Mouse (Mus musculus) lung, postnatal 36 days (tissue): ENCODE results near the gene Mgp.
A peak's percentile ranks its signal among the peaks of the same experiment; 100 is the strongest.
"Not testable (repeated sequence)": the region's sequence is repeated elsewhere in the genome, so short reads cannot be mapped to it uniquely, and the experiment has no call there.

Experiments used
- DNase-seq: peaks from one replicate; pipeline ENCODE4 v3.0.0; 2022; ENCODE audit warnings: mixed read lengths

Mgp gene

GRCm38 (mm10) chr6:136897789-136898188 lies 22.2 kb upstream of the Mgp start:
- DNase-seq: peak; percentile 36

- peak; percentile 48 for DNase-seq
These were observed 19.1 kb upstream of the Mgp start for GRCm38 (mm10) chr6:136894532-136895339.

- no peak for DNase-seq
These were observed 16.4 kb upstream of the Mgp start for GRCm38 (mm10) chr6:136892002-136892401.

- no peak for DNase-seq
These were observed 13.9 kb upstream of the Mgp start for GRCm38 (mm10) chr6:136889554-136889953.

GRCm38 (mm10) chr6:136889067-136889466 lies 13.4 kb upstream of the Mgp start:
- DNase-seq: no peak

GRCm38 (mm10) chr6:136887854-136888253 lies 12.2 kb upstream of the Mgp start:
- peak; percentile 84 for DNase-seq

- DNase-seq: not testable (repeated sequence)
These were observed 9.1 kb upstream of the Mgp start for GRCm38 (mm10) chr6:136884766-136885165.

- DNase-seq: no peak
These were observed 8.3 kb upstream of the Mgp start for GRCm38 (mm10) chr6:136883961-136884360.

- DNase-seq: peak; percentile 27
These were observed 7.8 kb upstream of the Mgp start for GRCm38 (mm10) chr6:136883431-136883915.

- peak; percentile 15 for DNase-seq
These were observed 6.1 kb upstream of the Mgp start for GRCm38 (mm10) chr6:136881678-136882077.

- peak; percentile 31 for DNase-seq
These were observed 1.0 kb downstream of the Mgp start for GRCm38 (mm10) chr6:136874599-136874998.

- DNase-seq: no peak
These were observed 6.7 kb downstream of the Mgp start for GRCm38 (mm10) chr6:136868921-136869320.

- no peak for DNase-seq
These were observed 9.5 kb downstream of the Mgp start for GRCm38 (mm10) chr6:136866150-136866549.

GRCm38 (mm10) chr6:136865360-136865759 lies 10.3 kb downstream of the Mgp start:
- DNase-seq: no peak

- peak; percentile 70 for DNase-seq
These were observed 14.6 kb downstream of the Mgp start for GRCm38 (mm10) chr6:136861020-136861419.

GRCm38 (mm10) chr6:136858420-136858819 lies 17.2 kb downstream of the Mgp start:
- DNase-seq: no peak

GRCm38 (mm10) chr6:136857873-136858260 lies 17.8 kb downstream of the Mgp start:
- DNase-seq: peak; percentile 68

GRCm38 (mm10) chr6:136857186-136857872 lies 18.3 kb downstream of the Mgp start, which contains the start of gene Art4:
TSS of gene Art4 (minus strand) at chr6:136857733.
- peak; percentile 49 for DNase-seq

- DNase-seq: peak; percentile 60
These were observed 19.5 kb downstream of the Mgp start for GRCm38 (mm10) chr6:136856071-136856636.

GRCm38 (mm10) chr6:136855183-136855582 lies 20.4 kb downstream of the Mgp start:
- DNase-seq: no peak

GRCm38 (mm10) chr6:136854361-136854781 lies 21.3 kb downstream of the Mgp start:
- DNase-seq: no peak

- no peak for DNase-seq
These were observed 22.9 kb downstream of the Mgp start for GRCm38 (mm10) chr6:136852762-136853161.

- no peak for DNase-seq
These were observed 23.3 kb downstream of the Mgp start for GRCm38 (mm10) chr6:136852348-136852747.

- no peak for DNase-seq
These were observed 25.4 kb downstream of the Mgp start for GRCm38 (mm10) chr6:136850267-136850666.
